Mouse (Mus musculus) ES-Bruce4 (cell line): ENCODE results near the gene Smc2.

Source experiments
- CTCF ChIP-seq: IDR thresholded peaks from one replicate; pipeline ENCODE4 v1.8.1; 2011; ENCODE audit warnings: low read depth, low read length
- EP300 ChIP-seq: IDR thresholded peaks from 2 replicates; pipeline ENCODE4 v1.6.1; 2011; ENCODE audit warnings: low read depth, low read length; ENCODE audit not compliant: insufficient read depth

DNA sequence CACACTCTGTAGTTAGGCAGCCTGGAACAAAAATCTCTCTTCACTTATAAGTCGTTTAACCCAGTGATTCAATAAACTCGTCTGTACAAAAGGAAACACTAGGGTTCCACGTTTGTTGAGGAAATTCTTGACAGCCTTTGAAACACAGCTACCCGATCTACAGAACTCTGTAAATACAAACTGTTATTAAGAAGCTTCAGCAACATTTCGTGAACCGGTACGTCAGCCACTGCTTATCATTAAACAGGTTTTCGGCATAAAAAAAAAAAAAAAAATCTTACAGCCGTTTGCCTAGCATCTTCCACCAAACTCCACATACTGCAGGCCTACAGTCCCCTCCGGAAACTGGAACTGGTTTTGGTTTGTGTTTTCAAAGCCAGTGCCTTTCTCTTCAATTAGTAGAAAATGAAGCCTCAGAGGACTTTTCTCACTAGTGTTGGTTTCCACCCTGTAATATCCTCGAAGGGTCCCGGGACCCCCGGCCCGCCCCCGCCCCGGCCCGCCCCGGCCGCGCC lies 615 bp upstream of the Smc2 start:
- TF ChIP-seq EP300 (no peak), CTCF (no peak)
